Mouse (Mus musculus): Measurements from ENCODE around the gene Tmprss6. TPM values are rescaled to one million over a fixed set of nuclear protein-coding genes. Genes with fewer than 3 reads are reported as not detected.

The Tmprss6 gene
- polyA plus RNA-seq, 1 experiment: 0.74 TPM

GRCm38 (mm10) chr15:78475604-78476031 lies 7.2 kb upstream of the Tmprss6 start:
- TF ChIP-seq POLR2A (IDR thresholded peaks at IDR 0.05; ENCODE audit: control insufficient read depth, low read depth, low read length) (no peak), CTCF (IDR thresholded peaks at IDR 0.05; ENCODE audit: control insufficient read depth, insufficient read depth, insufficient replicate concordance, low read depth, low read length) (no peak)
- Histone ChIP-seq H3K4me3 (ENCODE audit: control insufficient read depth, low read depth, low read length) (no peak overlapping the region), H3K27me3 (ENCODE audit: control insufficient read depth, insufficient read depth, low read length) (no peaks in the 10 kb centered on the region), H3K36me3 (ENCODE audit: control insufficient read depth, insufficient read depth, low read length) (no peaks in the 10 kb centered on the region), H3K4me1 (ENCODE audit: control insufficient read depth, insufficient read depth, low read length) (no peaks in the 10 kb centered on the region; the same call in 1 of the 2 replicates), H3K27ac (ENCODE audit: control insufficient read depth, insufficient read depth, low read depth, low read length) (no peak overlapping the region)

- no peak overlapping the region for H3K4me3 ChIP-seq (ENCODE audit: control insufficient read depth, low read depth, low read length)
Measured at GRCm38 (mm10) chr15:78473442-78473841, 5.0 kb upstream of the Tmprss6 start.

GRCm38 (mm10) chr15:78471902-78472301 lies 3.5 kb upstream of the Tmprss6 start:
- H3K36me3 ChIP-seq (ENCODE audit: control insufficient read depth, insufficient read depth, low read length): no peaks in the 10 kb centered on the region
- H3K27ac ChIP-seq (ENCODE audit: control insufficient read depth, insufficient read depth, low read depth, low read length): no peak overlapping the region
- no peak overlapping the region for H3K4me3 ChIP-seq (ENCODE audit: control insufficient read depth, low read depth, low read length)
- no peaks in the 10 kb centered on the region for H3K27me3 ChIP-seq (ENCODE audit: control insufficient read depth, insufficient read depth, low read length)
- TF ChIP-seq CTCF (IDR thresholded peaks at IDR 0.05; ENCODE audit: control insufficient read depth, insufficient read depth, insufficient replicate concordance, low read depth, low read length) (no peak), POLR2A (IDR thresholded peaks at IDR 0.05; ENCODE audit: control insufficient read depth, low read depth, low read length) (no peak)
- H3K4me1 ChIP-seq (ENCODE audit: control insufficient read depth, insufficient read depth, low read length): no peaks in the 10 kb centered on the region

More at GRCm38 (mm10) chr15:78473442-78473841, 5.0 kb upstream of the Tmprss6 start:
- Histone ChIP-seq H3K4me1 (ENCODE audit: control insufficient read depth, insufficient read depth, low read length) (no peaks in the 10 kb centered on the region), H3K27me3 (ENCODE audit: control insufficient read depth, insufficient read depth, low read length) (no peaks in the 10 kb centered on the region), H3K36me3 (ENCODE audit: control insufficient read depth, insufficient read depth, low read length) (no peaks in the 10 kb centered on the region), H3K27ac (ENCODE audit: control insufficient read depth, insufficient read depth, low read depth, low read length) (no peak overlapping the region)
- TF ChIP-seq POLR2A (IDR thresholded peaks at IDR 0.05; ENCODE audit: control insufficient read depth, low read depth, low read length) (no peak), CTCF (IDR thresholded peaks at IDR 0.05; ENCODE audit: control insufficient read depth, insufficient read depth, insufficient replicate concordance, low read depth, low read length) (no peak)

GRCm38 (mm10) chr15:78470495-78471276 lies 2.3 kb upstream of the Tmprss6 start:
- no peaks in the 10 kb centered on the region for H3K27me3 ChIP-seq (ENCODE audit: control insufficient read depth, insufficient read depth, low read length)
- H3K27ac ChIP-seq (ENCODE audit: control insufficient read depth, insufficient read depth, low read depth, low read length): no peak overlapping the region
- no peak overlapping the region for H3K4me3 ChIP-seq (ENCODE audit: control insufficient read depth, low read depth, low read length)
- H3K4me1 ChIP-seq (ENCODE audit: control insufficient read depth, insufficient read depth, low read length): no peaks in the 10 kb centered on the region
- TF ChIP-seq POLR2A (IDR thresholded peaks at IDR 0.05; ENCODE audit: control insufficient read depth, low read depth, low read length) (no peak), CTCF (IDR thresholded peaks at IDR 0.05; ENCODE audit: control insufficient read depth, insufficient read depth, insufficient replicate concordance, low read depth, low read length) (no peak)
- H3K36me3 ChIP-seq (ENCODE audit: control insufficient read depth, insufficient read depth, low read length): no peaks in the 10 kb centered on the region

- Histone ChIP-seq H3K36me3 (ENCODE audit: control insufficient read depth, insufficient read depth, low read length) (no peaks in the 10 kb centered on the region), H3K27me3 (ENCODE audit: control insufficient read depth, insufficient read depth, low read length) (no peaks in the 10 kb centered on the region), H3K4me1 (ENCODE audit: control insufficient read depth, insufficient read depth, low read length) (no peaks in the 10 kb centered on the region), H3K4me3 (ENCODE audit: control insufficient read depth, low read depth, low read length) (no peak overlapping the region), H3K27ac (ENCODE audit: control insufficient read depth, insufficient read depth, low read depth, low read length) (no peak overlapping the region)
- TF ChIP-seq POLR2A (IDR thresholded peaks at IDR 0.05; ENCODE audit: control insufficient read depth, low read depth, low read length) (no peak), CTCF (IDR thresholded peaks at IDR 0.05; ENCODE audit: control insufficient read depth, insufficient read depth, insufficient replicate concordance, low read depth, low read length) (no peak)
Measured at GRCm38 (mm10) chr15:78467570-78467969, 864 bp downstream of the Tmprss6 start.

GRCm38 (mm10) chr15:78466809-78467208 lies 1.6 kb downstream of the Tmprss6 start:
- Histone ChIP-seq H3K4me3 (ENCODE audit: control insufficient read depth, low read depth, low read length) (no peak overlapping the region), H3K36me3 (ENCODE audit: control insufficient read depth, insufficient read depth, low read length) (no peaks in the 10 kb centered on the region), H3K27me3 (ENCODE audit: control insufficient read depth, insufficient read depth, low read length) (no peaks in the 10 kb centered on the region), H3K4me1 (ENCODE audit: control insufficient read depth, insufficient read depth, low read length) (no peaks in the 10 kb centered on the region), H3K27ac (ENCODE audit: control insufficient read depth, insufficient read depth, low read depth, low read length) (no peak overlapping the region)
- TF ChIP-seq CTCF (IDR thresholded peaks at IDR 0.05; ENCODE audit: control insufficient read depth, insufficient read depth, insufficient replicate concordance, low read depth, low read length) (no peak), POLR2A (IDR thresholded peaks at IDR 0.05; ENCODE audit: control insufficient read depth, low read depth, low read length) (no peak)

- Histone ChIP-seq H3K4me3 (ENCODE audit: control insufficient read depth, low read depth, low read length) (no peak overlapping the region), H3K36me3 (ENCODE audit: control insufficient read depth, insufficient read depth, low read length) (no peaks in the 10 kb centered on the region), H3K27ac (ENCODE audit: control insufficient read depth, insufficient read depth, low read depth, low read length) (no peak overlapping the region), H3K27me3 (ENCODE audit: control insufficient read depth, insufficient read depth, low read length) (no peaks in the 10 kb centered on the region), H3K4me1 (ENCODE audit: control insufficient read depth, insufficient read depth, low read length) (no peaks in the 10 kb centered on the region)
- no peak for TF ChIP-seq POLR2A (IDR thresholded peaks at IDR 0.05; ENCODE audit: control insufficient read depth, low read depth, low read length)
- TF ChIP-seq CTCF (IDR thresholded peaks at IDR 0.05; ENCODE audit: control insufficient read depth, insufficient read depth, insufficient replicate concordance, low read depth, low read length): no peak
Measured at GRCm38 (mm10) chr15:78462981-78463380, 5.5 kb downstream of the Tmprss6 start.
